Mouse (Mus musculus) heart, embryonic 16.5 days (tissue): Measurements from ENCODE around the gene Strc. TPM values are rescaled to one million over a fixed set of nuclear protein-coding genes. Genes with fewer than 3 reads are reported as not detected.
"Not testable (repeated sequence)": the region's sequence is repeated elsewhere in the genome, so short reads cannot be mapped to it uniquely, and the experiment has no call there.

ENCODE experiments used
- ATAC-seq: fragments of 200-750 bp; cut with Nextera tagmentation; replicated peaks from 2 replicates; pipeline ENCODE4 v1.8.0; 2017; ENCODE audit warnings: moderate number of reproducible peaks; ENCODE audit not compliant: insufficient read depth, low FRiP score; ENCODE audit errors: extremely low read depth
- H3K27ac ChIP-seq: fragments of 300-500 bp; sonication (generic); 2 replicates; pipeline ENCODE4 v1.5.1; 2014; ENCODE audit warnings: mild to moderate bottlenecking, low read length, control low read depth, moderate library complexity
- H3K27me3 ChIP-seq: fragments of 300-500 bp; sonication (generic); 2 replicates; pipeline ENCODE4 v1.6.1; 2014; ENCODE audit warnings: low read length, mixed read lengths; ENCODE audit not compliant: control insufficient read depth, insufficient read depth
- H3K36me3 ChIP-seq: fragments of 300-500 bp; sonication (generic); 2 replicates; pipeline ENCODE4 v1.6.1; 2014; ENCODE audit not compliant: control insufficient read depth, insufficient read depth
- H3K4me1 ChIP-seq: fragments of 300-500 bp; sonication (generic); 2 replicates; pipeline ENCODE4 v1.6.1; 2014; ENCODE audit warnings: low read length, mixed read lengths; ENCODE audit not compliant: control insufficient read depth, insufficient read depth
- H3K4me2 ChIP-seq: fragments of 300-500 bp; sonication (generic); 2 replicates; pipeline ENCODE4 v1.6.1; 2014; ENCODE audit warnings: low read depth, mild to moderate bottlenecking, control low read depth, low read length
- H3K4me3 ChIP-seq: fragments of 300-500 bp; sonication (generic); 2 replicates; pipeline ENCODE4 v1.5.1; 2014; ENCODE audit warnings: mild to moderate bottlenecking, control low read depth, low read length
- H3K9ac ChIP-seq: fragments of 300-500 bp; sonication (generic); 2 replicates; pipeline ENCODE4 v1.6.1; 2014; ENCODE audit warnings: low read length, control low read depth
- H3K9me3 ChIP-seq: fragments of 300-500 bp; sonication (generic); replicated peaks from 2 replicates; pipeline ENCODE4 v1.6.1; 2016; ENCODE audit warnings: low read length; ENCODE audit not compliant: control insufficient read depth
- WGBS: fragments of 180-500 bp; shearing (Covaris S2); extraction: QIAGEN DNeasy Blood & Tissue Kit; methylation state at CpG from one replicate; pipeline ENCODE4 v1.1.7; 2014; 5-methylcytosine and 5-hydroxymethylcytosine counted together
- polyA plus RNA-seq: library from polyadenylated mRNA; unstranded; fragments of >200 nt; fragmentation: Nextera tagmentation; extraction: Ambion mirVana; gene quantifications from 2 replicates; pipeline ENCODE4 v1.2.1, GENCODE M21; 2015

Gene Strc
- polyA plus RNA-seq: not detected in 2 replicates

DNA sequence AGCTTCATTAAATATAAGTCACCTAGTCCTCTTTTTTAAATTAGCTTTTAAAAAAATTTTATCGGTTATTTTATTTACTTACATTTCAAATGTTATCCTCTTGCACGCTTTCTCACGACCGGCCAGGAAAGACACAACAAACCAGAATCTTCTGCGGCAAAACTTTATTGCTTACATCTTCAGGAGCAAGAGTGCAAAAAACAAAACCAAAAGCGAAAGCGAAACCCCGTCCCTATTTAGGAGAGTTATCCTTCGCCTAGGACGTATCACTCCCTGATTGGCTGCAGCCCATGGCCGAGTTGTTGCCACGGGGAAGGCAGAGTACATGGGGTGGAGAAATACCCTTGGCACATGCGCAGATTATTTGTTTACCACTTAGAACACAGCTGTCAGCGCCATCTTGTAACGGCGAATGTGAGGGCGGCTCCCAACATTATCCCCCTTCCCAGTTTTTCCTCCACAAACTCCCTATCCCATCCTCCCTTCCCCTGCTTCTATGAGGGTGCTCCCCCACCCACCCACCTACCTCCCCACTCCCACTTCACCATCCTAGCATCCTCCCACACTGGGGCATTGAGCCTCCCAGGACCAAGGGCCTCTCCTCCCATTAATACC lies at the start of gene Strc:
TSS of gene Strc (minus strand) at position 208 of the 615 bp plus-strand sequence.
- H3K36me3 ChIP-seq, H3K9me3 ChIP-seq, H3K4me1 ChIP-seq, ATAC-seq, H3K4me3 ChIP-seq, H3K27me3 ChIP-seq, H3K27ac ChIP-seq, H3K4me2 ChIP-seq, H3K9ac ChIP-seq: not testable (repeated sequence)
- WGBS: 93% methylated on average over 14 of the region's 17 CpGs

DNA sequence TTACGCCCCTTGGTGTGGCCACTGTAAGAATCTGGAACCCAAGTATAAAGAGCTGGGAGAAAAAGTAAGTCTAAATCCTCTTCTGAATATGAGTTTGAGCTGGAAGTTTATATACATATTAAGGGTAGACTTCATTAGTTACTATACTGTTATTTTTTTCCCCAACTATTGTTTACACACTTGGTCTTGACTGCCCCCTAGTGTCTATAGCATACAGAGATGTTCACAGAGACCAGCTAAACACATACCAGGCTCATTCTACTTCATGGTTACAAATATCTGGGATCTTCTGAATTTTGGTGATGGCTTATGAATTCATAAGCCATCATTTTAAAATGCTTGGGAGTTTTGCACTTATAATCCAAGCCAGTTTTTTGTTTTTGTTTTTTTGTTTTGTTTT lies 47.9 kb upstream of the Strc start:
- Histone ChIP-seq H3K4me1 (no peaks in the 10 kb centered on the region), H3K27me3 (no peaks in the 10 kb centered on the region), H3K4me3 (no peak overlapping the region), H3K4me2 (no peak overlapping the region), H3K27ac (no peak overlapping the region), H3K9me3 (no peaks in the 10 kb centered on the region), H3K36me3 (peaks cover 78% of the 10 kb centered on the region), H3K9ac (no peak overlapping the region)
- ATAC-seq: no peak
- WGBS: 100% methylated on average over 1 of the region's 1 CpGs

GRCm38 (mm10) chr2:121425890-121426289 lies 38.9 kb upstream of the Strc start:
- H3K27ac ChIP-seq: no peak overlapping the region
- no peaks in the 10 kb centered on the region for H3K4me1 ChIP-seq
- H3K9me3 ChIP-seq: no peaks in the 10 kb centered on the region
- H3K36me3 ChIP-seq: peaks cover 72% of the 10 kb centered on the region
- H3K4me3 ChIP-seq: no peak overlapping the region
- H3K4me2 ChIP-seq: no peak overlapping the region
- ATAC-seq: no peak
- H3K9ac ChIP-seq: no peak overlapping the region
- 83% methylated on average over 2 of the region's 2 CpGs for WGBS
- no peaks in the 10 kb centered on the region for H3K27me3 ChIP-seq

DNA sequence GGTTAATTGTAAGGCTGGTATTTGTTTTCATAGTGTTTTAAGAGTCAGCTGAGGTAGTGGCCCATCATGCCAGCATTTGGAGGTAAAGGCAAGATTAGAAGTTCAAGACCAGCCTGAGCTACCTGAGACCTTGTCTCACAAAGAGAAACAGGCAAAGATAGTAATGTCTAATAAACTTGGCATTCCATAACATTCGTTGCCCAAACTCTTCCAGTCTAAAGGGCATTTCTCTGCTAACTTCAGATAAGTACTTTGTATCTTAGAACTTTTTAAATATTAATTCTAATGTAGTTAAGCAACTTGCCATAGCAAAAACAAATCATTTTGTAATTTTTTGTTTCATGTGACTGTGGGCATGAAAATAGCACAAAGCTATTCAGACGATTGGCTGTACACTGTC lies 36.2 kb upstream of the Strc start:
- no peaks in the 10 kb centered on the region for H3K27me3 ChIP-seq
- no peak for ATAC-seq
- 0 out of 2 replicates have a peak, but pooled peaks cover 3% of the 10 kb centered on the region for H3K4me1 ChIP-seq
- peaks cover 58% of the 10 kb centered on the region for H3K36me3 ChIP-seq
- H3K4me2 ChIP-seq: no peak overlapping the region
- 88% methylated on average over 2 of the region's 2 CpGs for WGBS
- no peak overlapping the region for H3K9ac ChIP-seq
- no peak overlapping the region for H3K27ac ChIP-seq
- H3K9me3 ChIP-seq: no peaks in the 10 kb centered on the region
- H3K4me3 ChIP-seq: no peak overlapping the region

- Histone ChIP-seq H3K4me2 (no peak overlapping the region), H3K27me3 (no peaks in the 10 kb centered on the region), H3K9ac (no peak overlapping the region), H3K4me3 (no peak overlapping the region), H3K36me3 (peaks cover 30% of the 10 kb centered on the region), H3K9me3 (no peaks in the 10 kb centered on the region), H3K27ac (no peak overlapping the region), H3K4me1 (peaks cover 21% of the 10 kb centered on the region)
- ATAC-seq: no peak
- WGBS: 77% methylated on average over 3 of the region's 3 CpGs
These were observed 31.5 kb upstream of the Strc start for GRCm38 (mm10) chr2:121418476-121418875.

DNA sequence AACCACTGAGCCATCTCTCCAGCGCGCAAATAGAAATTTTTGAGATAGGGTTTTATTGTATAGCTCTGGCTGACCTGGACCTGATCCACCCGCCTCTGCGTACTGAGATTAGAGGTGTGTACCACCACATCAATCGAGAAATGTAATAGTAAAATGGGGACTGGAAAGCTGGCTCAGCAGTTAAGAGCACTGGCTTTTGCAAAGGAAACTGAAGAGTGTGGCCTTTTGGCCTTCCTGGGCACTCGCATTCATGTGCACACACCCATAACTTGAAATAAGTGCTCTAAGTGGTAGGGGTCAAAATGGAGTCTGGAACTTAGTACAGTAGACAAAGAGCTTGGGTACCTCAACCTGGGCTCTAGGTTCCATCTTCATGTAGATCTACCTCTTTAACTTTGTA lies 29.4 kb upstream of the Strc start:
- Histone ChIP-seq H3K9ac (no peak overlapping the region), H3K27ac (no peak overlapping the region), H3K27me3 (no peaks in the 10 kb centered on the region), H3K4me2 (peak overlapping the region; percentile 68), H3K4me3 (peak overlapping the region; percentile 9), H3K4me1 (peaks cover 24% of the 10 kb centered on the region), H3K9me3 (no peaks in the 10 kb centered on the region), H3K36me3 (peaks cover 13% of the 10 kb centered on the region)
- ATAC-seq: no peak
- 76% methylated on average over 6 of the region's 6 CpGs for WGBS

GRCm38 (mm10) chr2:121415591-121415990 lies 28.6 kb upstream of the Strc start:
- Histone ChIP-seq H3K4me2 (peak overlapping the region; percentile 68), H3K27me3 (no peaks in the 10 kb centered on the region), H3K36me3 (peaks cover 9% of the 10 kb centered on the region), H3K27ac (no peak overlapping the region), H3K9me3 (no peaks in the 10 kb centered on the region), H3K9ac (peak overlapping the region; percentile 99; the same call in 1 of the 2 replicates), H3K4me1 (peaks cover 24% of the 10 kb centered on the region), H3K4me3 (peak overlapping the region; percentile 90)
- ATAC-seq: no peak
- 50% methylated on average over 3 of the region's 3 CpGs for WGBS

GRCm38 (mm10) chr2:121415103-121415502 lies 28.1 kb upstream of the Strc start:
- no peaks in the 10 kb centered on the region for H3K27me3 ChIP-seq
- peak overlapping the region; percentile 68 for H3K4me2 ChIP-seq
- no peaks in the 10 kb centered on the region for H3K9me3 ChIP-seq
- H3K36me3 ChIP-seq: peaks cover 9% of the 10 kb centered on the region
- H3K9ac ChIP-seq: peak overlapping the region; percentile 99
- H3K4me1 ChIP-seq: peaks cover 24% of the 10 kb centered on the region
- ATAC-seq: no peak
- peak overlapping the region; percentile 90 for H3K4me3 ChIP-seq
- 32% methylated on average over 3 of the region's 3 CpGs for WGBS
- H3K27ac ChIP-seq: 0 out of 2 replicates have a peak overlapping the region, but pooled peaks have one; percentile 13

DNA sequence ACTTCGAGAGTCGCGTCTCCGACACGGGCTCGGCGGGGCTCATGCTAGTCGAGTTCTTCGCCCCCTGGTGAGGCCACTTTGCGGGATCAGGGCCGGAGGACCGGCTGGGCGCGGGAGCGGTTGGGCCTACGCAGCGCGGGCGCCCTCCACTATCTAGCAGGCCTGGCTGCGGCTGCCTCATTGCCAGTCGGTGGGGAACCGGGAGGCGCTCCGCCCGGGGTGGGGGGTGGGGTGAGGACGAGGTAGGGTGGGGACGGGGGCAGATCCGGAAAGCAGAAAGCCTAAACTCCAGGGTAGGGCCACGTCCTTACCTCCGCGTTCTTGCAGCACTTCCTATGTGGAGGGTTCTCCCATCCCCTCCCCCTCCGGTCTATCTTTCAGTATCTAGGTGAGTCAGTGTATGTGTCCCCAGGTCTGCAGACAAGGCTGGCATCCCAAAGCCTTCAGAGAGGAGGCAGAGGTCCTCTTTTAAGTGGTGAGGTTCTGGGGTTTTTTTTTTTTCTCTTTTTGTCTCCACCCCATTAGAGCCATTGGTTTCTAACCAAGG lies 27.2 kb upstream of the Strc start:
- Histone ChIP-seq H3K27me3 (no peaks in the 10 kb centered on the region), H3K36me3 (peaks cover 9% of the 10 kb centered on the region), H3K4me3 (peak overlapping the region; percentile 90), H3K9ac (peak overlapping the region; percentile 99), H3K27ac (peak overlapping the region; percentile 97), H3K4me2 (peak overlapping the region; percentile 68), H3K9me3 (no peaks in the 10 kb centered on the region), H3K4me1 (peaks cover 24% of the 10 kb centered on the region)
- ATAC-seq: peak; percentile 30
- WGBS: under 1% methylated on average over 32 of the region's 32 CpGs
